Mouse (Mus musculus) hindbrain, embryonic 10.5 days (tissue): ENCODE results near the gene Zkscan16. TPM values are rescaled to one million over a fixed set of nuclear protein-coding genes. Genes with fewer than 3 reads are reported as not detected.
A peak's percentile ranks its signal among the peaks of the same experiment; 100 is the strongest.

ENCODE experiments used
- DNase-seq: peaks from one replicate; pipeline ENCODE4 v3.0.0-alpha.2; 2017; ENCODE audit warnings: low spot score
- H3K27ac ChIP-seq: fragments of 300-500 bp; sonication (generic); 2 replicates; pipeline ENCODE4 v1.5.1; 2016; ENCODE audit warnings: mild to moderate bottlenecking, moderate library complexity
- H3K27me3 ChIP-seq: fragments of 300-500 bp; sonication (generic); 2 replicates; pipeline ENCODE4 v1.6.1; 2016; ENCODE audit warnings: mild to moderate bottlenecking; ENCODE audit not compliant: poor library complexity, insufficient read depth, severe bottlenecking
- H3K36me3 ChIP-seq: fragments of 300-500 bp; sonication (generic); 2 replicates; pipeline ENCODE4 v1.6.1; 2016; ENCODE audit warnings: mild to moderate bottlenecking, moderate library complexity
- H3K4me1 ChIP-seq: fragments of 300-500 bp; sonication (generic); replicated peaks from 2 replicates; pipeline ENCODE4 v1.6.1; 2016; ENCODE audit warnings: mild to moderate bottlenecking
- H3K4me3 ChIP-seq: fragments of 300-500 bp; sonication (generic); 2 replicates; pipeline ENCODE4 v1.5.1; 2016; ENCODE audit warnings: mild to moderate bottlenecking, moderate library complexity
- H3K9me3 ChIP-seq: fragments of 300-500 bp; sonication (generic); 2 replicates; pipeline ENCODE4 v1.6.1; 2016; ENCODE audit warnings: mild to moderate bottlenecking, moderate library complexity
- WGBS: fragments of 180-500 bp; shearing (Covaris S2); methylation state at CpG from one replicate; pipeline ENCODE4 v1.1.7; 2016; 5-methylcytosine and 5-hydroxymethylcytosine counted together
- polyA plus RNA-seq: library from polyadenylated mRNA; unstranded; fragments of >200 nt; fragmentation: Nextera tagmentation; extraction: Ambion mirVana; gene quantifications from 2 replicates; pipeline ENCODE4 v1.2.1, GENCODE M21; 2016

Gene Zkscan16
- polyA plus RNA-seq, 1 experiment from 2014 or later, result 0.55 TPM

- no peak for DNase-seq
- Histone ChIP-seq H3K27me3 (no peaks in the 10 kb centered on the region), H3K9me3 (no peaks in the 10 kb centered on the region), H3K4me1 (peaks cover 18% of the 10 kb centered on the region), H3K27ac (no peak overlapping the region), H3K36me3 (no peaks in the 10 kb centered on the region), H3K4me3 (no peak overlapping the region)
- WGBS, result 76% methylated on average over 8 of the region's 8 CpGs
Observed at GRCm38 (mm10) chr4:58915081-58915826, 28.2 kb upstream of the Zkscan16 start.

DNA sequence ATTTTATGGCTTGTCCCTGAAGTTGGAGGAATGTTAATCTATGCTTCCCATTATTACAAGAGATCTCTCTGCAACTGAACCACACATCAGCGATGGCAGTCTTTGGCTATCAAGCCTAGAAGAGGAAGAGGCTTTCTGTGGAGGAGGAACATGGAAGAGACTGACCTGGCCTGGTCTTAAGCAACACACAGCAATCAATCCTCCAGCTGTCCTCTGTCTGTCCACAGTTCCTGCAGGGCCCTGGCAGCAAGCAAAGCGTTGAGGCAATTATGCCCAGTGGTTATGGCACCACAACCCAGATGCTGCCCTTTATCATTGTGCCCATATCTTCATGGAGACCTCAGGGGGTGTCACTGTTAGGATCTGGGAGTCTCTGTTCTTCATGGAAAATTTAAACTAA, 19.5 kb upstream of the Zkscan16 start:
- 72% methylated on average over 2 of the region's 2 CpGs for WGBS
- H3K4me3 ChIP-seq, result no peak overlapping the region

GRCm38 (mm10) chr4:58925664-58926063, 17.8 kb upstream of the Zkscan16 start:
- no peak for DNase-seq
- Histone ChIP-seq H3K9me3 (peaks cover 5% of the 10 kb centered on the region; the same call in 1 of the 2 replicates), H3K36me3 (no peaks in the 10 kb centered on the region), H3K27me3 (no peaks in the 10 kb centered on the region), H3K4me3 (no peak overlapping the region), H3K27ac (no peak overlapping the region), H3K4me1 (no peaks in the 10 kb centered on the region)
- 55% methylated on average over 5 of the region's 5 CpGs for WGBS

More for the DNA sequence above, 19.5 kb upstream of the Zkscan16 start:
- H3K9me3 ChIP-seq, result peaks cover 5% of the 10 kb centered on the region; the same call in 1 of the 2 replicates
- H3K36me3 ChIP-seq, result no peaks in the 10 kb centered on the region
- H3K4me1 ChIP-seq, result no peaks in the 10 kb centered on the region
- H3K27ac ChIP-seq, result no peak overlapping the region
- H3K27me3 ChIP-seq, result no peaks in the 10 kb centered on the region
- no peak for DNase-seq

GRCm38 (mm10) chr4:58926120-58926519, 17.3 kb upstream of the Zkscan16 start:
- Histone ChIP-seq H3K27ac (no peak overlapping the region), H3K36me3 (no peaks in the 10 kb centered on the region), H3K4me1 (no peaks in the 10 kb centered on the region), H3K4me3 (no peak overlapping the region), H3K9me3 (peaks cover 5% of the 10 kb centered on the region; the same call in 1 of the 2 replicates), H3K27me3 (no peaks in the 10 kb centered on the region)
- 46% methylated on average over 2 of the region's 2 CpGs for WGBS
- DNase-seq, result no peak

GRCm38 (mm10) chr4:58927661-58928060, 15.8 kb upstream of the Zkscan16 start:
- H3K27me3 ChIP-seq, result no peaks in the 10 kb centered on the region
- 64% methylated on average over 3 of the region's 3 CpGs for WGBS
- no peak overlapping the region for H3K4me3 ChIP-seq
- peaks cover 5% of the 10 kb centered on the region; the same call in 1 of the 2 replicates for H3K9me3 ChIP-seq
- H3K4me1 ChIP-seq, result no peaks in the 10 kb centered on the region
- no peak for DNase-seq
- H3K36me3 ChIP-seq, result no peaks in the 10 kb centered on the region
- no peak overlapping the region for H3K27ac ChIP-seq

DNA sequence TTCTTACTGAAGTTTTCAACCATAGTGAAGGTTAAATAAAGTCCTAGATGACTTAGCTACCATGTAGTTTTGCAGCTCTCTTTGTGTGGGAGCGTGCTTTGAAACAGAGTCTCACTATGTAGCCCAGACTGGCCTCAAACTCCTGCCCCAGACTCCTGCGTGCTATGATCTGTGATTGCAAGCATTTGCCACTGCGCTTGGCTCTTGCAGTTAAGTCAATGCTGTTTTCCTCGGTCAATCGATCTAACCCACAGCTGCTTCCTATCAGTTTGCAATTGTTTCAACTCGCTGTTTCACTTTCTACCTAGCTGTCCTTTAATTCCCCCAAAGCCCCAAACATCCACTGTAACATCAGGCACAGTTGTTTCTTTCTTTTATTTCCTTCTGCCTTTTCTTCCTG, 10.9 kb upstream of the Zkscan16 start:
- peaks cover 5% of the 10 kb centered on the region; the same call in 1 of the 2 replicates for H3K4me1 ChIP-seq
- 86% methylated on average over 6 of the region's 6 CpGs for WGBS

GRCm38 (mm10) chr4:58934308-58934707, 9.1 kb upstream of the Zkscan16 start:
- H3K36me3 ChIP-seq, result no peaks in the 10 kb centered on the region
- DNase-seq, result no peak
- H3K9me3 ChIP-seq, result no peaks in the 10 kb centered on the region
- H3K4me1 ChIP-seq, result peaks cover 5% of the 10 kb centered on the region; the same call in 1 of the 2 replicates
- H3K27me3 ChIP-seq, result no peaks in the 10 kb centered on the region
- 87% methylated on average over 4 of the region's 4 CpGs for WGBS
- H3K4me3 ChIP-seq, result no peak overlapping the region
- no peak overlapping the region for H3K27ac ChIP-seq

More for the DNA sequence above, 10.9 kb upstream of the Zkscan16 start:
- Histone ChIP-seq H3K27ac (no peak overlapping the region), H3K27me3 (no peaks in the 10 kb centered on the region), H3K9me3 (no peaks in the 10 kb centered on the region), H3K36me3 (no peaks in the 10 kb centered on the region), H3K4me3 (no peak overlapping the region)
- DNase-seq, result no peak

DNA sequence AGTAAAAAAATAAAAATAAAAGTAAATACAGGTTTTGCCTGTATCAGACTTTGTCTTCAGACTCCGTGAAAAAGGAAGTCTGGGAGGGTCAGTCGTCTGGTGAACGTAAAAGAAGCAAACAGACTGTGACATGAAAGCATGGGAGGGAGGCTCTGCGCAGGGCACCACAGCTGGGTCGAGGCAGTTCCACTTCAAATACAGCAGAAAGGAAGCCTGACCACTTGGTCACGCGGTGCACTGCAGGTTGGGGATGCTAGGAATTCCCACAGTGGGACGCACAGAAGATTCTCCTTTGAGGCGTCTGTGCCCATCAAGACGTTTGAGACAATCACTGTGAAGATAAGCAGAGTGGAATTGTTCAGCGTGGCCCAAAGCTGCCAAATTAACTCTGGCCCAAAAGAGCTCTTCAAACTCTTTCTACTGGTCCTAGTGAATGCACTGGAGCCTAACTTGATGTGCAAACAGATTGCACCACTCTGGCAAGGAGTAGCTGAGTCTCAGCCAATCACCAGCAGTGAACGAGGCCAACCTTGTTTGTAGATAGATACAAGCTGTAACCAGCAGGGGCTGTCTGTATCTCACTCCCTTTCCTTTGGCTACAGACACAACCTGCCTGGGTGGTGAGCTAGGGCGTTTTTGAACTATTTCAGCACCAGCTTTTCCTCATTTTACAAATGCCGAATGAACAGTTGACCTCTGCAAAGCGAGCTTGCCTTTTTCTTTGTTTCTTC, 8.5 kb upstream of the Zkscan16 start:
- Histone ChIP-seq H3K27ac (no peak overlapping the region), H3K9me3 (no peaks in the 10 kb centered on the region), H3K27me3 (no peaks in the 10 kb centered on the region), H3K4me1 (peaks cover 5% of the 10 kb centered on the region; the same call in 1 of the 2 replicates), H3K4me3 (no peak overlapping the region), H3K36me3 (no peaks in the 10 kb centered on the region)
- 48% methylated on average over 15 of the region's 15 CpGs for WGBS
- DNase-seq, result peak; percentile 28

GRCm38 (mm10) chr4:58935846-58936245, 7.6 kb upstream of the Zkscan16 start:
- Histone ChIP-seq H3K27ac (no peak overlapping the region), H3K9me3 (no peaks in the 10 kb centered on the region), H3K4me1 (peaks cover 5% of the 10 kb centered on the region; the same call in 1 of the 2 replicates), H3K27me3 (no peaks in the 10 kb centered on the region), H3K4me3 (no peak overlapping the region), H3K36me3 (no peaks in the 10 kb centered on the region)
- DNase-seq, result no peak
- WGBS, result 61% methylated on average over 3 of the region's 3 CpGs

GRCm38 (mm10) chr4:58941638-58942037, 1.8 kb upstream of the Zkscan16 start:
- H3K4me3 ChIP-seq, result no peak overlapping the region
- peaks cover 15% of the 10 kb centered on the region for H3K27me3 ChIP-seq
- no peak for DNase-seq

DNA sequence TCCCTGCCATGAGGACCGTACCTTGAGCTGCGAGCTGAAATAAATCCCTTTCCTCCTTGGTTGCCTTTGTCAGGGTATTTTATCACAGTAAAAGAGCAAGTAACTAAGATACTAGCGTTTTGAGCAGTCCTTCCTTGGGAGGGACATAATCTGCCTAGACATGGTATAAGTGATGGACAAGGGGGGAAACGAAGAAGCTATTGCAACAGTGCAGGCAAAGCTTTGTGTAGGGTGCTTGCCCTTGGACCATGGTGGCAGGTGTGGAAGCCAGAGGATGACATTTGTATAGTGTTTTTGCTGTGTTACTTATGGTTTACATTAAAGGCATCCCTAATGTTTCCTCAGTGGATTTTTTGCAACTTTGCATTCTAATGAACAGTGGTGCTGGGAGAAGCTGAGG, 486 bp upstream of the Zkscan16 start:
- Histone ChIP-seq H3K9me3 (no peaks in the 10 kb centered on the region), H3K4me1 (peaks cover 18% of the 10 kb centered on the region), H3K36me3 (no peaks in the 10 kb centered on the region), H3K4me3 (peak overlapping the region; percentile 80), H3K27ac (peak overlapping the region; percentile 86), H3K27me3 (peaks cover 15% of the 10 kb centered on the region)
- DNase-seq, result no peak
- 80% methylated on average over 4 of the region's 4 CpGs for WGBS

More at GRCm38 (mm10) chr4:58941638-58942037, 1.8 kb upstream of the Zkscan16 start:
- H3K9me3 ChIP-seq, result no peaks in the 10 kb centered on the region
- H3K27ac ChIP-seq, result no peak overlapping the region
- H3K36me3 ChIP-seq, result no peaks in the 10 kb centered on the region
- peaks cover 18% of the 10 kb centered on the region for H3K4me1 ChIP-seq

- no peak for DNase-seq
- H3K4me1 ChIP-seq, result peaks cover 18% of the 10 kb centered on the region
- 21% methylated on average over 6 of the region's 6 CpGs for WGBS
Observed at GRCm38 (mm10) chr4:58944206-58944553, 752 bp downstream of the Zkscan16 start.

DNA sequence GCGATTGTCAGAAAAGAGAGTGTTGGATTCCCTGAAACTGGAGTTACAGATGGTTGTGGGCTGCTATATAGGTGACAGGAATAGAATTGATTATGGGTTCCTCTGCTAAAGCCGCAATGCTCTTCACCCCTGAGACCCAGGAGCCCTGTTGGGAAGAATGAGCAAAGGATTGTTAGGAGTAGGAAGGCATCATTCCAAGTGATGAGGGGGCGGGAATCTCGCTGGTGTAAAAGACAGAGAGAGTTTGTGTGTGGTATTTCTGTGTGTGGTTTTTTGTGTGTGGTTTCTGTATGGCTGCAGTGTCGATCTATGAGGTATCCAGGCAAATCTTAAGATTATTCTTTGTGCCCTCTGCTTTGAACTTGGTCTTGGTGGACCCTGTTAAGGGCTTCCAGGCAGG, 1.3 kb downstream of the Zkscan16 start:
- Histone ChIP-seq H3K27me3 (peaks cover 15% of the 10 kb centered on the region), H3K4me1 (peaks cover 18% of the 10 kb centered on the region), H3K9me3 (no peaks in the 10 kb centered on the region), H3K27ac (no peak overlapping the region), H3K36me3 (no peaks in the 10 kb centered on the region), H3K4me3 (no peak overlapping the region)
- DNase-seq, result no peak
- WGBS, result 69% methylated on average over 5 of the region's 5 CpGs

More at GRCm38 (mm10) chr4:58944206-58944553, 752 bp downstream of the Zkscan16 start:
- H3K9me3 ChIP-seq, result no peaks in the 10 kb centered on the region
- peaks cover 15% of the 10 kb centered on the region for H3K27me3 ChIP-seq
- no peaks in the 10 kb centered on the region for H3K36me3 ChIP-seq
- H3K27ac ChIP-seq, result no peak overlapping the region
- H3K4me3 ChIP-seq, result peak overlapping the region; percentile 80
